Mouse (Mus musculus): ENCODE data around the gene Lin37.

- TF ChIP-seq POLR2AphosphoS5 (IDR thresholded peaks at IDR 0.05; ENCODE audit: insufficient replicate concordance, low read depth, low read length) (no peak), CTCF (IDR thresholded peaks at IDR 0.05; ENCODE audit: low read depth, low read length) (no peak), TAL1 (conservative IDR thresholded peaks at IDR 0.05; ENCODE audit: low read depth, low read length) (no peak), GATA1 (IDR thresholded peaks at IDR 0.05; ENCODE audit: borderline replicate concordance, low read length) (no peak)
Observed at GRCm38 (mm10) chr7:30572389-30572788, 12.8 kb upstream of the Lin37 start.

Data from G1E (cell line).